Mouse (Mus musculus) midbrain, embryonic 14.5 days (tissue): ENCODE results near the gene Slbp. TPM values are rescaled to one million over a fixed set of nuclear protein-coding genes. Genes with fewer than 3 reads are reported as not detected.

Experiments used
- ATAC-seq: fragments of 200-750 bp; cut with Nextera tagmentation; 2 replicates; pipeline ENCODE4 v1.8.0; 2017; ENCODE audit warnings: moderate number of reproducible peaks, moderate library complexity; ENCODE audit not compliant: low FRiP score, low TSS enrichment
- DNase-seq: peaks from one replicate; pipeline ENCODE4 v3.0.0-alpha.2; 2015
- H3K27ac ChIP-seq: fragments of 300-500 bp; sonication (generic); replicated peaks from 2 replicates; pipeline ENCODE4 v1.5.1; 2014; ENCODE audit warnings: mild to moderate bottlenecking, low read depth, low read length, moderate library complexity
- H3K27me3 ChIP-seq: fragments of 300-500 bp; sonication (generic); 2 replicates; pipeline ENCODE4 v1.6.1; 2014; ENCODE audit warnings: low read length, control low read depth, mixed read lengths; ENCODE audit not compliant: control insufficient read depth, insufficient read depth
- H3K36me3 ChIP-seq: fragments of 300-500 bp; sonication (generic); 2 replicates; pipeline ENCODE4 v1.6.1; 2014; ENCODE audit warnings: low read length, control low read depth; ENCODE audit not compliant: control insufficient read depth, insufficient read depth
- H3K4me1 ChIP-seq: fragments of 300-500 bp; sonication (generic); 2 replicates; pipeline ENCODE4 v1.6.1; 2014; ENCODE audit warnings: mild to moderate bottlenecking, antibody characterized with exemption, low read length, control low read depth; ENCODE audit not compliant: control insufficient read depth, insufficient read depth
- H3K4me2 ChIP-seq: fragments of 300-500 bp; sonication (generic); 2 replicates; pipeline ENCODE4 v1.6.1; 2014; ENCODE audit warnings: mild to moderate bottlenecking, low read length, moderate library complexity
- H3K4me3 ChIP-seq: fragments of 300-500 bp; sonication (generic); replicated peaks from 2 replicates; pipeline ENCODE4 v1.5.1; 2014; ENCODE audit warnings: low read depth, low read length
- H3K9ac ChIP-seq: fragments of 300-500 bp; sonication (generic); replicated peaks from 2 replicates; pipeline ENCODE4 v1.6.1; 2014; ENCODE audit warnings: mild to moderate bottlenecking, low read length, moderate library complexity
- H3K9me3 ChIP-seq: fragments of 300-500 bp; sonication (generic); 2 replicates; pipeline ENCODE4 v1.6.1; 2016; ENCODE audit warnings: low read length, control low read depth, mixed read lengths; ENCODE audit not compliant: control insufficient read depth
- WGBS: fragments of 180-500 bp; shearing (Covaris S2); extraction: QIAGEN DNeasy Blood & Tissue Kit; methylation state at CpG from one replicate; pipeline ENCODE4 v1.1.7; 2014; 5-methylcytosine and 5-hydroxymethylcytosine counted together
- polyA plus RNA-seq: library from polyadenylated mRNA; unstranded; fragments of >200 nt; fragmentation: Nextera tagmentation; extraction: Ambion mirVana; gene quantifications from 2 replicates; pipeline ENCODE4 v1.2.1, GENCODE M21; 2014

Gene Slbp
- polyA plus RNA-seq, 1 experiment from 2014 or later: 134 TPM

DNA sequence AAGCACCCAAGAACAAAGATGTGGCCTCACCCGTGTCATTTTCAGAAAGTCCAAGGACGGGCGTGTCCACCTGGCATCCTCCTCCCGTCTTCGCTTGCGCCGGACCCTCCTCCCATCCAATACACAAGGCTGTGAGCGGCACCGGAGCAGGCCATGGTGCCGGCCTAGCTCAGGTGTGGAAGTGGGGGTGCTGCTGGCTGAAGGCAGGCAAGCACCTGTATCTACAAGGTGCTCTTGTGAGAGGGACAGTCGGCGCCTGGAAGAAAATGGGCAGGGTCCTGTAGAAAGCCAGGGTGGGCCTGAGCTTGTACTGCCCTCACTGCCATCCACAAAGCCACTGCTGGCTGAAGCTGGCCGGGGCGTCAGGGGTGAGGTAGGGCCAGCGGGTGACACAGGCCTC lies 44.9 kb downstream of the Slbp start:
- no peaks in the 10 kb centered on the region for H3K4me1 ChIP-seq
- H3K4me2 ChIP-seq: no peak overlapping the region
- DNase-seq (no peak), ATAC-seq (no peak)
- WGBS: 97% methylated on average over 15 of the region's 15 CpGs
- peaks cover 43% of the 10 kb centered on the region for H3K36me3 ChIP-seq
- no peak overlapping the region for H3K9ac ChIP-seq
- no peak overlapping the region for H3K4me3 ChIP-seq
- H3K9me3 ChIP-seq: no peaks in the 10 kb centered on the region
- no peak overlapping the region for H3K27ac ChIP-seq
- no peaks in the 10 kb centered on the region for H3K27me3 ChIP-seq

GRCm38 (mm10) chr5:33606631-33607030 lies 45.7 kb downstream of the Slbp start:
- no peaks in the 10 kb centered on the region for H3K27me3 ChIP-seq
- H3K4me2 ChIP-seq: no peak overlapping the region
- H3K36me3 ChIP-seq: peaks cover 39% of the 10 kb centered on the region
- DNase-seq: no peak
- H3K9me3 ChIP-seq: no peaks in the 10 kb centered on the region
- H3K4me1 ChIP-seq: no peaks in the 10 kb centered on the region
- WGBS: 78% methylated on average over 7 of the region's 7 CpGs
- H3K9ac ChIP-seq: no peak overlapping the region
- no peak overlapping the region for H3K27ac ChIP-seq
- no peak overlapping the region for H3K4me3 ChIP-seq
- ATAC-seq: no peak

DNA sequence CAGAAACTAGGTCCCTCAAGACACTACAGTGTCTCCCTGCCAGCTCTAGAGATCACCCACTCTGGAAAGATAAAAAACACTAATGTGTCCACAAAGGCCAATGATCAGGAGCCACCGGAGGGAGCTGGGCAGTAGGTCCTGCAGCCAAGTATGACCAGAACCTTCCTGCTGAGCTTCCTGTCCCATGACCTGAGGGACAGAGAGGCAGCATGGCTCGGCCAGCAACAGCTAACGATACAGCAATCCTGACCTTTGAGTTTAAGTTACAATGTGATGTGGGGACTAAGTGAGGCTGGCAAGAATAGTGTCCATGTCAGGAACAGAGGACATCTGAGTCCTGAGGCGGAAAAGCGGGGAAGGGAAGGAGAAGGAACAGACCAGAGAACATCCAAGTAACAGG lies 47.1 kb downstream of the Slbp start:
- no peak overlapping the region for H3K27ac ChIP-seq
- no peak overlapping the region for H3K4me2 ChIP-seq
- DNase-seq (no peak), ATAC-seq (no peak)
- 94% methylated on average over 5 of the region's 5 CpGs for WGBS
- no peaks in the 10 kb centered on the region for H3K27me3 ChIP-seq
- H3K9ac ChIP-seq: no peak overlapping the region
- peaks cover 43% of the 10 kb centered on the region for H3K36me3 ChIP-seq
- no peaks in the 10 kb centered on the region for H3K4me1 ChIP-seq
- no peaks in the 10 kb centered on the region for H3K9me3 ChIP-seq
- no peak overlapping the region for H3K4me3 ChIP-seq

DNA sequence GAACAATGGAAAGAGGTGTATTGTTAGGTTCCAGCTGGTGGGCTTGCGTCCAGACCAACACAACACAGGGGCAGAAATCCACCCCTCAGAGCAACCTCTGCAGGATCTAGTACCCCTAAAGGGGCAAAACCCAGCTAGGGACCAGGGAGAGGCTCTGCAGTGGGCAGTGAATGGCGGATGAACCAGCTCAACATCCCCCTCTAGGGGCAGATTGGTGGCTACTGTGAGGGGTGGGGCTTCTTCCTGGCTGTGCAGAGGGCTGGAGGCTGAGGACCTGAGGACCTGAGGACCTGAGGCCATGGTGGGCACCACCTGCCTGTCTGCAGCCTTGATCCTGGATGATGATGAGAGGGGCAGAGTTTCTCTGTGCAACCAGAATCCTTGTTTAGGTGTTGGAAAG lies 58.8 kb downstream of the Slbp start:
- Histone ChIP-seq H3K9me3 (no peaks in the 10 kb centered on the region), H3K36me3 (0 out of 2 replicates have a peak, but pooled peaks cover 4% of the 10 kb centered on the region), H3K9ac (no peak overlapping the region), H3K27me3 (no peaks in the 10 kb centered on the region), H3K4me3 (no peak overlapping the region), H3K4me1 (no peaks in the 10 kb centered on the region), H3K4me2 (no peak overlapping the region), H3K27ac (no peak overlapping the region)
- WGBS: 27% methylated on average over 2 of the region's 2 CpGs
- no peak for ATAC-seq
- peak; percentile 19 for DNase-seq

DNA sequence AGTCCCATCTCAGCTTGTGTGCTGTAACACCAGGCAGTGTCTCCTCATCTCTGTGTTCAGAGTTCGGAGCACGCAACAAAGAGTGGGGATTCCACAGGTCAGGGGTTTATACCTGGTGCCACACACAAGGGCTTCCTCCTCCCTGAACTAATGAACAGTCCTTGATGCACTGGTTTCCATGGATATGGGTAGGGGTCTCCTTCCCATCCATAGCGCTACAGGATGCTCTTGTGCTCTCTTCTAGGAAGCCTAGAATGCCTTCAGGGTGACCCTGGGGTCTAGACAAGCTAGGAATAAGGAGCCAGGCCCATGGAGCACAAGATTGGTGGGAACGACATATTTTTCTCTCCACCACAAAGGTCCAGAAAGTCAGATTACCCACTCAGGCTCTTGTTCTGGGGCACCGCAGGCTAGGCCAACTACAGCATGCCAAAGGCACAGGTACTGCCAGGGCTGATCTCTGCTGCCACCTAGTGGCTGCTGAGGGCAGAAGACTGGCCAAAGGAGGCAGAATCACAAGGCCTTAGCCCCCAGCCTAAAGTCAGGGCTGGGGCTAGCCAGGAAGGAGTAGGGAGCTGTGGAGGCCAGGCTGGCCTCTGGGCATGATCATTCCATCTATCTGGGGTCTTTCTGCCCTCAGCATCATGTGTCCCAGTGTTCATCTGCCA lies 63.0 kb downstream of the Slbp start:
- ATAC-seq: peak; percentile 66; the same call in 1 of the 2 replicates
- H3K27me3 ChIP-seq: no peaks in the 10 kb centered on the region
- no peaks in the 10 kb centered on the region for H3K9me3 ChIP-seq
- peak; percentile 92 for DNase-seq
- 66% methylated on average over 5 of the region's 5 CpGs for WGBS
- H3K4me1 ChIP-seq: no peaks in the 10 kb centered on the region
- H3K4me2 ChIP-seq: no peak overlapping the region
- H3K4me3 ChIP-seq: no peak overlapping the region
- no peak overlapping the region for H3K27ac ChIP-seq
- 0 out of 2 replicates have a peak overlapping the region, but pooled peaks have one; percentile 4 for H3K9ac ChIP-seq
- no peaks in the 10 kb centered on the region for H3K36me3 ChIP-seq

DNA sequence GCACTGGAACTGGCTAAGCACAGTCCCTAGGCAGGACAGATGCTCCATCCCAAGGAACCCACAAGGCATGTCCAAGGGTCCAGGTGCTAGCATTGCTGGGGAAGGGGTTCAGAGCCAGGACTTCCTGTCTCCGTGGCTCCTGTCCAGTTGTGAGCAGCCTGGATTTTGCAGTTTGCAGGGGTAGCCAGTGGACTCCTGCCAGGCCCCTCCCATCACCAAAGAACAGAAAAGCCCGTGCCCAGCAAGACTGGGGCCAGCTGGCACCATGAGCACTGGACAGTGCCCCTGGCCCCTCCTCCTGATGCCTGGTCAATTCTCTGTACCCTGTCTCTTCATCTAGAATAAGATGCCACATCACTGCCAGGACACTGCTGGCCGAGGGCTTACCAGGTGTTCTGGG lies 64.3 kb downstream of the Slbp start:
- Histone ChIP-seq H3K27me3 (no peaks in the 10 kb centered on the region), H3K36me3 (no peaks in the 10 kb centered on the region), H3K9me3 (no peaks in the 10 kb centered on the region), H3K9ac (no peak overlapping the region), H3K27ac (no peak overlapping the region), H3K4me3 (no peak overlapping the region), H3K4me2 (no peak overlapping the region), H3K4me1 (no peaks in the 10 kb centered on the region)
- ATAC-seq (no peak), DNase-seq (no peak)
- 87% methylated on average over 3 of the region's 3 CpGs for WGBS

DNA sequence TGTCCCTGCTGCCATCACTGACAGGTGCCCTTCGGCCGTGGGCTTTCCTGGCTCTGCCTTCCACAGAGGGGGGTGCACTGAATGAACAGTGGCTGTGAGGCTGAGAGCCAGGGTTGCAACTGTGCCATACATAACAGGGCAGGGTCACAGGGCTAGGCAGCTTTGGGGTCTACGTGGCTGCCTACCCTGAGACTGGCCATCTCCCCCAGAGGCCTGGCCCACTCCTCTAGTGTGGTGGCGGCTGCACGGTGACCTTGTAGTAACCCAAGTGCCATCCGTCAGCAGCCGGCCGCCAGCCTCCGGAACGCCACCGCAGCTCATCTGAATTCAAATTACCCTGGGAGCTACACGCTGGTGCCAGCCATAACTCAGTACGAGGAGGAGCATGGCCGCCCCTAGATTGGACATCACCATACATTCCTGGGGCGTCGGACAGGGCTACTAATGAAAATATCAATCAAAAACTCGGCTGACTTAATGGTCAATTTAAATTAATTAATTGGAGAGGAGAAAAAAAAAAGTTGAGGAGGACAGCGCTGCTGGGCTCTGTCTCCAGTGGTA lies 64.8 kb downstream of the Slbp start:
- H3K36me3 ChIP-seq: no peaks in the 10 kb centered on the region
- DNase-seq (no peak), ATAC-seq (no peak)
- no peaks in the 10 kb centered on the region for H3K9me3 ChIP-seq
- H3K4me3 ChIP-seq: no peak overlapping the region
- H3K27ac ChIP-seq: no peak overlapping the region
- no peak overlapping the region for H3K9ac ChIP-seq
- H3K4me2 ChIP-seq: no peak overlapping the region
- no peaks in the 10 kb centered on the region for H3K27me3 ChIP-seq
- WGBS: 77% methylated on average over 18 of the region's 18 CpGs
- no peaks in the 10 kb centered on the region for H3K4me1 ChIP-seq

Other genes starting within 250 kb of the Slbp start
- 0.49 and 0.70 TPM in 2 replicates for gene Nkx1-1, start 218.6 kb downstream of the Slbp start, polyA plus RNA-seq
- 31.4 and 35.4 TPM in 2 replicates for gene Fam53a, start 22.9 kb downstream of the Slbp start, polyA plus RNA-seq
- 0.65 and 0.83 TPM in 2 replicates for gene Gm9903, start 22.6 kb downstream of the Slbp start, polyA plus RNA-seq
- gene Tacc3, start 5.6 kb upstream of the Slbp start, polyA plus RNA-seq: 25.5 and 45.9 TPM in 2 replicates
- 29.4 and 31.1 TPM in 2 replicates for gene Tmem129, start 5.8 kb upstream of the Slbp start, polyA plus RNA-seq
- 20.9 and 21.3 TPM in 2 replicates for gene Fgfr3, start 69.1 kb upstream of the Slbp start, polyA plus RNA-seq
- 64.4 and 70.3 TPM in 2 replicates for gene Letm1, start 130.2 kb upstream of the Slbp start, polyA plus RNA-seq
- gene Nsd2, start 168.2 kb upstream of the Slbp start, polyA plus RNA-seq: 91.3 and 119 TPM in 2 replicates